Mouse (Mus musculus) heart, adult 8-10 months (tissue): ENCODE data around the gene Gtf3c2. TPM values are rescaled to one million over a fixed set of nuclear protein-coding genes. Genes with fewer than 3 reads are reported as not detected.
"Not testable (repeated sequence)": the region's sequence is repeated elsewhere in the genome, so short reads cannot be mapped to it uniquely, and the experiment has no call there.

Experiments
- DNase-seq: peaks from one replicate; pipeline ENCODE4 v3.0.0; 2022; ENCODE audit warnings: low spot score
- total RNA-seq, 4 experiments: library from RNA; stranded (reverse); gene quantifications; 2 replicates each; pipeline ENCODE4 v1.2.4; 2022

The Gtf3c2 gene
- 10 to 100 TPM; 23.6 to 33.3 (median 26.4) TPM for total RNA-seq

DNA sequence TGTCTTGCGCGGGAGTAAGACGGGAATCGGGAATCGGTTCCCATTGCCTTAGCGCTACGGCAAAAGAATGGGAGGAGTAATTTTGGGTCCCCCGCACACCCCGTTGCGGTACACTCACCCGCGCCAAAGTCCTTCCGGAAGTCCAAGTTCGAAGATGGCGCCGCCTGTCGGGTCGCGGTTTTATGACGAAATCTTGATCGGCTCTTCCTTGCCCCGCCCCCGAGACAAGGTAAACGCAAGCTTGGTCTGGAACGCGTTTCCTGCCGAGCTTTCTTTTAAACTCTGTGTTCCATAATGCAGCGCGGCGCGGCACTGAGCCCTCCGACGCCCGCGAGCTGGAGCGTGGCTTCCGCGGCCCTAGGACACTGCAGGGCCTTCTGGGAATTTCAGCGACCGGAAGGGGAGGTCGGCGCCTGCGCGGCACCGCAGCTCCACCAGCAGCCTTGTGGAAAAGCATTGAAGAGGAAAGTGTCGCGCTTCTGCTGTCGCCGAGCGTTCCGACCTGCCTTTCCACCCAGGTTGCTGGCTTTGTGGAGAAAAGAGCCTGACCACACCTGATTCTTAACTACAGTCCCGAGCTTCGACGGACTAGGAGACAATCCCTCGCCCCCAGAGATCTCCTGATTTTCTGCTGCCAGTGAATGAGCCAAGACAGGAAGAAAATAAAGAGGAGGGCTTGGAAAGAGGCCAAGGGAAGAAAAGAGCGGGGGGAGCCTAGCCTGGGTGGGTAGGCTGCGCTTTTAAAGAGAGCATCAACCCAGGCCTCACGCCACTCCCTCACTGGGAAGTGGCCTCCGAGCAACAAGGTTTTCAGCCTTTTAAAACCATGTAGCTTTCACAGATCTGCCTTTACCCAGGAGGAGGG is at the start of gene Gtf3c2, which contains the start of gene Gm29609:
Gene Gtf3c2 (minus strand): TSS at position 379 of the 865 bp plus-strand sequence.
Gene Gm29609 (minus strand): TSS at position 146 of the 865 bp plus-strand sequence.
- DNase-seq: peak; percentile 93

DNA sequence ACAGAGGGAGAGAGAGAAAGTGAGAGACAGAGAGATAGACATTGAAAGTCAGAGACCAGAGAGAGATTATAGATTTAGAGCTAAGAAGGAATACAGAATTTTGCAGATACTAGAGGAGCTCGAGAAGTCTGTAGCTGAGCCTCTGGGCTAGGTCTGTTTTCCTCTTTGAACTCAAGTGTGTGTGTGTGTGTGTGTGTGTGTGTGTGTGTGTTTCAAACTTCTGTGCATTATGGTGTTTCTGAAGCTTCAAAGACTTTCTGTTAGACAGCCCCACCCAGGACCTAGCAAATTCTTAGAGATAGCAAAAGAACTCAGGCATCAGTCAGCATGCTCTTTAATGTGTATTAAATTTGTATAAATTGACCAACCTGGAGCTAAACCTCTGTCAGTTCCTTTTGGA is 46.7 kb upstream of the Gtf3c2 start:
- no peak for DNase-seq

- DNase-seq: no peak
Observed at GRCm38 (mm10) chr5:31222696-31223095, 42.8 kb upstream of the Gtf3c2 start.

DNA sequence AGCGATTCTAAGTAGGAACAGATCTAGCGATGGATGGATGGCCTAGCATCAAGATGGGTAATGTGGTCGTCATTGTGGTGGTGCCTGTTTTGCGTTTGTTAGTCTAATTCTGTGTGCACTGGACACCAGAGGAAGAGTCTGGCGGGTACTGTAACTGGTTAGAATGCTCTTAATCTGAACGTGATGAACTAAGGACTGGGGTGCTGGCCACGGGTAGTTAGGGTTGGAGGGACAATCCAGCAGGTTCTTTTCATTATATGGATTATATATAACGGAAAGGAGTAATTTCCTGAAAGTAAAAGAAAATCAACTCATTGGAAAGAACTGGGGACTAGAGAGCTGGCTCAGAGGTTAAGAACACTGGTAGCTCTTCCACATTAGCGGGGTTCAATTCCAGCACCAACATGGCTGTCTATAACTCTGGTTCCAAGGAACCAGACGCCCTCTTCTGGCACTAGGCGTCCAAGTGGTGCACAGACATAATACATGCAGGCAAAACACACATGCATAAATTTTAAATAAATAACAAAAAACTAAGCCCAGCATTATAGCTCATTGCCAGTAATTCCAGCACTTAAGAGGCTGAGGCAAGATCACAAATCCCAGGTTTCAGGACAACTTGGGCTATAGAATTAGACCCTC is 41.5 kb upstream of the Gtf3c2 start:
- no peak for DNase-seq

DNA sequence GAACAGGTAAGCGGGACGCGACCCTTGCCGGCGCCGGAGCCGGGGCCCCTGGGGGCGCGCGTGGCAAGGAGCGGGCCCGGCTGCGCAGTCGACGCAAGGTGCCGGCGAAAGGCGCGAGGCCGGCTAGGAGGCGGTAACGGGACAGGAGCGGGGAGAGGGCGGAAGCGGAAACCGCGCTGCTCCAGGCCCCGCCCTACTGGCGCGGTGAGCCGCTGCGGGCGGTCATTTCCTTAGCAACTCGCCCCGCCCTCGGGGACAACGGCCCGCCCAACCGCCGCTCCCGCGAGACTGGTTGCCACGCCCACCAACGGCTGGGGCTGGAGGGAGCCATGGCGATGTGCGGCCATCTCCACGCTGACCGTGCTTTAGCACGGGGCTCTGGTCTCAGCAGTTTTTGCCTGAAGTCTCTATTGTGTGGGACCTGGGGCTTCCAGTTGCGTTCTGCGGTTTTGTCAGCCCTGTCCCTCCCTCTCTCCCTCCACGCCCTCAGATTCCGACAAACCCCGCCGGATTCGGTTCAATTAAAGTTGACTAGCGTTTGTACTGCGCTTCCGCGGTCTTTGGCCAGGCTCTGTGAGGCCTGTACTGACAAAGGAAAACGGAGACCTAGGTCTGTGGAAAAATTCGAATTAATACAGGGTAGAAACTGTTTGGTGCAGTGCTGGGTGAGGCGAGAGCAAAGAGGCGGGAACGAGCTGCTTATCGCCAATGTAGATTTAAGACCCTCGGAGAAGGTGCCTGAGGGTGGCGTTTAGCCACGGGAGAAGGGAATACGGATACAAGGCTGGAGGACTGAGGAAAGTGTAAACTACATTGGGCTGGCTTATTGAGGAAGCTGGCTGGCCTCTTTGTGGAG is 40.7 kb upstream of the Gtf3c2 start, which contains the start of gene Ppm1g:
Gene Ppm1g (minus strand): TSS at position 240 of the 856 bp plus-strand sequence.
- DNase-seq: peak; percentile 97

DNA sequence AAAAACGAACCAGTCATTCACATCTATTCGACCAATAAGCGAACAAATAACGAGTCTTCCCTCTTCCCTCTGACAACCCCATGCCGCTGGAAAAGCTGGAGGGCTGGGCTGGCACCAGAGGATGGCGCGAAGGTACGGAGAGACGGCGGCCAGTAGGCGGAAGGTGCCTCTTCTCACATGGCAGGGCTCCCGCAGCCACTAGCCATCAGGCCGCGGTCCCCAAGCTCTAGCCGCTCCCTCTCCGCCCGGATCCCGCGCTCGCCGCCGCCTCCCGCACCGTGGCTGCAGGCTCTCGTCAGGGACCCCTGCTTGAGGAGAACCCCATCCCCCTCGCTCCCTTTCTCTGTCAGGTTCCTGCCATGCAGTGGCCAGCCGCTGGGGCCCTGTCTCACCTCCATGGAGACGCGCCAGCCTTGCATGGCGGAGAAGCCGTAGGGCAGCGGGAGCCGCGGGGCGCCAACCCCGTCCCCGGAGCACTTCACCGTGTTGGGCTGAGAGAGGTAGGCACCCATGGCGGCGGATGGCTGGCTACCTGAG is 40.0 kb upstream of the Gtf3c2 start:
- no peak for DNase-seq

DNA sequence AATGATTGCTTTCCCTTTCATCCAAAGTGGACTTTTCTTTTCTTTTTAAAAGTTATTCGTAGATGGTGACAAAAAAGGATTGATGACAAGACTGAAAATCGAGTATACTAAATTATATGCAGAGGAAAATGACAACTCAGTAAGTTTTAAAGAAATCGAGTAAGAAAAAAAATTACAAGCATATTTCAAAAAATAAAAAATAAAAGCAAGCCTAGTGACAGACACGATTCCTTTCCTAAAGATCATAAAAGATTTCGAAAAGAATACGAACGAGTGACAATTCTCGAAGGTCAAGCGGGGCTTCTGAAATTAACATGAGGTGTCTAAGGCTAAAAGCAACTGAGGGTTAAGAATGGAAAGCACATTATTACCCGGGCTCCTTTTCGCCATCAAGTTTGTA is 39.5 kb upstream of the Gtf3c2 start:
- DNase-seq: no peak

DNA sequence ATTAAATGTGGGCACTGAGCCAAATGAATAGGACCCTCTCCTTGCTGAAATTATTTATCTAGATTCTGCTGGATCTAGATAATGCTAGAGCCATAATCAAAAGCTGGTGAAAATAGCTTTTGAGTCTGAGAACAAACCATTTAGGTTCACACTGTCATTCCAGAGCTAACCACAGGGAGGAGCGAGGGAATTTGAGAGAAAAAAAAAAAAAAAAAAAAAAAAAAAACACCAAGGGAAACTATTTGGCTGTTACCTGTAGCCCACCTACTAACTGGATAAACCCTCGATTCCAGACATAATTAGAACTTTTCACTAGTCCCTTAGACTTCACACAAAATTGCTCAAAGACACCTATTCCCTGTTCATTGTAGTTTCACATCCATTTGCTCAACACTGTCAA is 39.1 kb upstream of the Gtf3c2 start:
- DNase-seq: no peak

DNA sequence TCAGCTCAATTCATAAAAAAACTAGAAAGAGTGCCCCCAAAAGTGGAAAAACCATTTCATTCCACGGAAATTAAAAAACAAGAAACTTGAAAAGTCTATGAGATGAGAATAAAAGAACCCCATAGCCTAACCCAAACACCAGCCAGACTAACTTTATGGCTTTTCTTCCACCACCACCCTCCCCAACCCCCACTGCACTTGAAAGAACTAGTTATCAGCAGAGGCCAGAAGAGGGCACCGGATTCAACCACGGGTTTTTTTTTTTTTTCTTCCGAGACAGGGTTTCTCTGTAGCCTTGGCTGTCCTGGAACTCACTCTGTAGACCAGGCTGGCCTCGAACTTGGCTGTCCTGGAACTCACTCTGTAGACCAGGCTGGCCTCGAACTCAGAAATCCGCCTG is 38.4 kb upstream of the Gtf3c2 start:
- DNase-seq: no peak

DNA sequence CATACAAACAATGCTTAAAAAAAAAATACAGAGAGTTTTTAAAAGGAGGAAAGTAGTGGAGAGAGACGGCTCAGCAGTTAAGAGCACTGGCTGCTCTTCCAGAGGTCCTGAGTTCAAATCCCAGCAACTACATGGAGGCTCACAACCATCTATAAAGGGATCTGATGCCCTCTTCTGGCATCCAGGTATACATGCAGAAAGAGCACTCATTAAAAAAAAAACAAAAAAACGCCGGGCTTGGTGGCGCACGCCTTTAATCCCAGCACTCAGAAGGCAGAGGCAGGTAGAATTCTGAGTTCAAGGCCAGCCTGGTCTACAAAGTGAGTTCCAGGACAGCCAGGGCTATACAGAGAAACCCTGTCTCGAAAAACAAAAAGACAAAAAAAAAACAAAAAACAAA is 36.6 kb upstream of the Gtf3c2 start:
- DNase-seq: not testable (repeated sequence)

GRCm38 (mm10) chr5:31204421-31204820 is 24.5 kb upstream of the Gtf3c2 start:
- DNase-seq: no peak

GRCm38 (mm10) chr5:31203866-31204265 is 23.9 kb upstream of the Gtf3c2 start:
- DNase-seq: no peak

GRCm38 (mm10) chr5:31202933-31203332 is 23.0 kb upstream of the Gtf3c2 start:
- DNase-seq: no peak

GRCm38 (mm10) chr5:31201742-31202590 is 22.0 kb upstream of the Gtf3c2 start, which contains the start of gene Zfp513:
TSS of gene Zfp513 (minus strand) at chr5:31202303.
- peak; percentile 98 for DNase-seq

DNA sequence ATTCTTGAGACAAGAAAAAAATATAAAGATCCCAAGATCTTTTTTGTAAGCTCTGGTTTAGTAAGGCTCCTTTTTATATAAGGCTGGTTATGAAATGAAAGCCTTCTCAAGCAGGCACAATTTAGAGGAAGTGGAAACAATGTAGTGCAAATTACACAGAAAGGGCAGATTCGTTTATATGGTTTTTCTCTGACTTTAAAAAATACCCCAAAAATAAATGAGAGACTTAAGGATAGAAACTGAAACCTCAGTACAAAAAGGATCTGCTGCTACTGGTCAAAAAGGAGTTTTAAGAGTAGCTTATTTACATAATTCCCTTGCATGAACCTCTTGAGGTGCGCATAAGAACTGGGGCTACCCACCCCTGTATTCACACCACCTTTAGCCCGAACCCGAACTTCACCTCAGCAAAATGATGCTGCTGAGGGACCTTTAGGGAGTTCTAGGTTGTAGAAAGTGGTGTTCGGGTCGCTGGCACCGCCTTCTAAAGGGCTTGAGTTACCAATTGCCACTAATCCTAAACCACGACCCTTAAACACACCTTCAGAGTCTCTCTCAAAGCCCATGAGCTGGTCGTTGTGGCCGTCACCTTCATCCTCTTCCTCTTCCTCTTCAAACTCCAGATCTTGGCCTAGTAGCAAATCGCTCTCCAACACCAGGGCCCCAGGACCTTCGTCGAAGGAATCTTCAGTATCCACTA is 21.2 kb upstream of the Gtf3c2 start:
- no peak for DNase-seq

GRCm38 (mm10) chr5:31200327-31200768 is 20.4 kb upstream of the Gtf3c2 start:
- DNase-seq: no peak

DNA sequence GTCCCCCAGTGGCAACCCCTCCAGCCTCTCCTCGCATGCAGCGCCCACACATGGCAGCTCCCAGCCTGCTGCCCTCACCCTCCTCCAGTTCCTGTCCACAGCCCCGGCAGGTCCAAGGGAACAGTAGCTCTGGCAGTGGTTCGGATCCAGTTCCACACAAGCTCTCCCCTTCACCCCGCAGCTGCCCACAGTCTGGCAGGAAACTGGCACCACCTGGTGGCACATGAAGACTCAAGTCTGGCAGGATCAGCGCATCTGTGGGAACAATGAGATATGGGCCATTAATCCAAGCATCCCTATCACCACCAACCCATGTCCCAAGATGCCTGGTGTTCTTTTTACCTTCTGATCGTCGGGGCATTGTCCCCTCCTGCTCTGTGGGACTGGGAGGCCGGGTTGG is 19.9 kb upstream of the Gtf3c2 start:
- no peak for DNase-seq

DNA sequence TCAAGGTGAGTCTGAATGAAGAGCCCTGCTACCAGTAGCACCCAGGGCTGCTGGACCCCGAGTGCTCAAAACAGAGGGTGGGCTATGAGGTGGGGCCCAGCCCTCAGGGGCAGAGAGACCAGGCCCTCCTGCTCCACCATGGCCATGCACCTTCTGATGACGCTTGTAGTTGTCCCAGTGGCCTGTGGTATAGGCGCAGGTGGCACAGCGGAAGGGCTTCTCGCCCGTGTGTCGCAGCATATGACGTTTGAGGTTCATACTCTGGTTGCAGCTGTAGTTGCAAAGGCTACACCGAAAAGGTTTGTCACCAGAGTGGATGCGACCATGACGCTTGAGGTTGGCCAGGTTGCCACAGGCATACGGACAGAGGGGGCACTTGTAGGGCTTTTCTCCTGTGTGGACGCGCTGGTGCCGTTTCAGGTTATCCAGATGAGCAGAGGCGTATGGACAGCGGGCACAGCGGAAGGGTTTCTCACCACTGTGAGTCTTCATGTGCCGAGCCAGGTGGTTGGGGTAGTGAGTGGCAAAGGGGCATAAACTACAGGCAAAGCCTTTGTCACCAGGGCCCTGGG is 19.5 kb upstream of the Gtf3c2 start:
- DNase-seq: no peak

- DNase-seq: no peak
Observed at GRCm38 (mm10) chr5:31198616-31199320, 18.8 kb upstream of the Gtf3c2 start.
